Mouse (Mus musculus) layer of hippocampus, postnatal 10 days (tissue): ENCODE measurements around the gene Cgnl1. TPM values are rescaled to one million over a fixed set of nuclear protein-coding genes. Genes with fewer than 3 reads are reported as not detected.
A peak's percentile ranks its signal among the peaks of the same experiment; 100 is the strongest.

Source experiments
- DNase-seq, 2 experiments: peaks; one replicate each; pipeline ENCODE4 v3.0.0; 2021; ENCODE audit warnings: low spot score in 2 of 2
- total RNA-seq, 2 experiments: library from RNA; stranded (reverse); gene quantifications; 2 replicates each; pipeline ENCODE4 v1.2.3; 2021

Gene Cgnl1
- total RNA-seq, 2 experiments from 2014 or later: 9.6 to 15.0 TPM

GRCm38 (mm10) chr9:71675799-71676414 lies 95.5 kb downstream of the Cgnl1 start:
- DNase-seq: peak; percentile 13 to 22

- no peak for DNase-seq
Measured at GRCm38 (mm10) chr9:71675216-71675615, 96.2 kb downstream of the Cgnl1 start.

GRCm38 (mm10) chr9:71674476-71674875 lies 96.9 kb downstream of the Cgnl1 start:
- DNase-seq: no peak

- no peak for DNase-seq
Measured at GRCm38 (mm10) chr9:71672495-71672894, 98.9 kb downstream of the Cgnl1 start.

GRCm38 (mm10) chr9:71670677-71671076 lies 100.7 kb downstream of the Cgnl1 start:
- DNase-seq: no peak

- no peak for DNase-seq
Measured at GRCm38 (mm10) chr9:71667616-71668015, 103.8 kb downstream of the Cgnl1 start.

GRCm38 (mm10) chr9:71666432-71666831 lies 105.0 kb downstream of the Cgnl1 start:
- DNase-seq: no peak

- no peak for DNase-seq
Measured at GRCm38 (mm10) chr9:71665493-71665892, 105.9 kb downstream of the Cgnl1 start.

- DNase-seq: no peak
Measured at GRCm38 (mm10) chr9:71664855-71665254, 106.5 kb downstream of the Cgnl1 start.

- DNase-seq: no peak
Measured at GRCm38 (mm10) chr9:71663421-71664217, 107.8 kb downstream of the Cgnl1 start.

- no peak for DNase-seq
Measured at GRCm38 (mm10) chr9:71660540-71660939, 110.9 kb downstream of the Cgnl1 start.

GRCm38 (mm10) chr9:71659681-71660080 lies 111.7 kb downstream of the Cgnl1 start:
- no peak for DNase-seq

- DNase-seq: no peak
Measured at GRCm38 (mm10) chr9:71657199-71657598, 114.2 kb downstream of the Cgnl1 start.

- no peak for DNase-seq
Measured at GRCm38 (mm10) chr9:71654861-71655260, 116.5 kb downstream of the Cgnl1 start.

GRCm38 (mm10) chr9:71646115-71646514 lies 125.3 kb downstream of the Cgnl1 start:
- peak; percentile 85 to 87 for DNase-seq

- DNase-seq: no peak
Measured at GRCm38 (mm10) chr9:71643611-71644010, 127.8 kb downstream of the Cgnl1 start.

- no peak for DNase-seq
Measured at GRCm38 (mm10) chr9:71642270-71642669, 129.1 kb downstream of the Cgnl1 start.

GRCm38 (mm10) chr9:71640361-71640927 lies 131.0 kb downstream of the Cgnl1 start:
- DNase-seq: no peak

GRCm38 (mm10) chr9:71638198-71638597 lies 133.2 kb downstream of the Cgnl1 start:
- DNase-seq: no peak

- no peak for DNase-seq
Measured at GRCm38 (mm10) chr9:71636854-71637253, 134.5 kb downstream of the Cgnl1 start.

- DNase-seq: no peak
Measured at GRCm38 (mm10) chr9:71635627-71636026, 135.8 kb downstream of the Cgnl1 start.

GRCm38 (mm10) chr9:71634916-71635315 lies 136.5 kb downstream of the Cgnl1 start:
- DNase-seq: no peak
